Mouse (Mus musculus): ENCODE data around the gene Ctse. TPM values are rescaled to one million over a fixed set of nuclear protein-coding genes. Genes with fewer than 3 reads are reported as not detected.

The Ctse gene
- total and polyA plus RNA-seq, 2 experiments from 2014 or later, result 0.08 to 0.57 TPM

DNA sequence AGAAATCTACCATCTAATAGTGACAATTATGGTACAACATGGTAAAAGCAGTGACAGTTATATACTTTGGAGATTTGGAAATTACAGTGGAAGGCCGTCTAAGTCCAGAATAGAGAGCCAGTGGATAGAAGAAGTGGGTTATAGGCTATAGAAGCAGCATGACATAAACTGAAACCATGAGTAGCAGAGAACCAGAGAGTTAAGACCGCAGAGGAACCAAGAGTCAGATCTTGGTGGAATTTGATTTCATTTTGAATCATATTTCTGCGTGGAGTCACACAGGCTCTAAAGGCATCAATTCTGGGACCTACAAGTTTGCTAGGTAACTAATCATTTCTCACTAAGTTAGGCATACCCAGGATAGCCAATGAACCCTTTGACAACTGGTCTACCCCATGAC lies 60.7 kb downstream of the Ctse start:
- ATAC-seq (no peak), DNase-seq (no peak)
- Histone ChIP-seq H3K36me3 (ENCODE audit: insufficient read depth) (no peaks in the 10 kb centered on the region), H3K9me3 (ENCODE audit: low read length) (no peaks in the 10 kb centered on the region), H3K4me1 (ENCODE audit: insufficient read depth) (no peaks in the 10 kb centered on the region), H3K4me3 (ENCODE audit: low read depth, low read length) (no peak overlapping the region), H3K9ac (no peak overlapping the region), H3K27ac (ENCODE audit: low read depth, low read length) (no peak overlapping the region), H3K4me2 (ENCODE audit: low read depth) (no peak overlapping the region), H3K27me3 (ENCODE audit: insufficient read depth, low read length) (no peaks in the 10 kb centered on the region)
- 91% methylated on average over 3 of the region's 3 CpGs for WGBS
- TF ChIP-seq CTCF (IDR thresholded peaks at IDR 0.05; ENCODE audit: low read depth), result no peak

DNA sequence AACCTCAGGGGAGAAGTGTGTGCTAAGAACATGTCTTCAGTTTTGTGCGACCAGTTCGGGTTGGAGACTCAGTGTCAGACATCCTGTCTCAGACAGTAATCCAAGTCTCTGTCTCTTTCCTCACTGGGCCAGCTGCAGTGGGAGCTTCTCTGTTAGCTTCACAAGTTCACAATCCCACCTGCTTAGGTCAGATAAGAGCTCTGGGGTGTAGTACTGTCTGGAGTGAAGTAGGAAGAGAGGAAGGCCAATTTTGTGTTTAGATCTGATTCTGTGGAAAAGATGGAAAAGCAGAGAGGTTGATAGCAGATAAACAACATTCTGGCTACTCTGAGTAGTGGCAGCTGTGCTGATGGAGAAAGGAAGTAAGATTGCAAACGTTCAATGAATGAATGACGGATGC lies 61.5 kb downstream of the Ctse start:
- Histone ChIP-seq H3K27ac (ENCODE audit: low read depth, low read length) (no peak overlapping the region), H3K9me3 (ENCODE audit: low read length) (no peaks in the 10 kb centered on the region), H3K4me2 (ENCODE audit: low read depth) (no peak overlapping the region), H3K36me3 (ENCODE audit: insufficient read depth) (no peaks in the 10 kb centered on the region), H3K27me3 (ENCODE audit: insufficient read depth, low read length) (no peaks in the 10 kb centered on the region), H3K4me1 (ENCODE audit: insufficient read depth) (no peaks in the 10 kb centered on the region), H3K9ac (no peak overlapping the region), H3K4me3 (ENCODE audit: low read depth, low read length) (no peak overlapping the region)
- 85% methylated on average over 4 of the region's 4 CpGs for WGBS
- DNase-seq (no peak), ATAC-seq (no peak)
- TF ChIP-seq CTCF (IDR thresholded peaks at IDR 0.05; ENCODE audit: low read depth), result no peak

DNA sequence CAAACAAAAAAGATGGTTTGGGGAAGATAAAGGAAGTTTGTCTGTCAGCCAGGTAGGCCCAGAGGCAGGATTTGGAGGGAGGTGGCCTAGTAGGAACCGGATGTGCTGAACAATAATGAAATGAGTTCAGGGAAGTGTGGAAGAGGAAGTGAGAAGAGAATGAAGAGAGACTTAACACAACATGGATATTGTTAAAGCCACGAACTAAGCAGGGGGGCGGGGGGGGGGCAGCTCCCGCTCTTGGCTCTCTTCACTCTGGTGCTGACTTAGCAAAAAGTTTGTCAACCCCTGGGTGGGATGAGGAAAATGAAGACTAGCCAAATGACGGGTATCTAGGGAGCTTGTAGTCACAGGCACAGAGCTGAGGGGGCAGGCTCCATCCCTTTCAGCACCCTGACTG lies 62.3 kb downstream of the Ctse start:
- ATAC-seq (no peak), DNase-seq (no peak)
- Histone ChIP-seq H3K9me3 (ENCODE audit: low read length) (no peaks in the 10 kb centered on the region), H3K9ac (no peak overlapping the region), H3K27me3 (ENCODE audit: insufficient read depth, low read length) (no peaks in the 10 kb centered on the region), H3K27ac (ENCODE audit: low read depth, low read length) (no peak overlapping the region), H3K4me1 (ENCODE audit: insufficient read depth) (no peaks in the 10 kb centered on the region), H3K4me2 (ENCODE audit: low read depth) (no peak overlapping the region), H3K36me3 (ENCODE audit: insufficient read depth) (no peaks in the 10 kb centered on the region), H3K4me3 (ENCODE audit: low read depth, low read length) (no peak overlapping the region)
- WGBS, result 79% methylated on average over 5 of the region's 5 CpGs
- no peak for TF ChIP-seq CTCF (IDR thresholded peaks at IDR 0.05; ENCODE audit: low read depth)

DNA sequence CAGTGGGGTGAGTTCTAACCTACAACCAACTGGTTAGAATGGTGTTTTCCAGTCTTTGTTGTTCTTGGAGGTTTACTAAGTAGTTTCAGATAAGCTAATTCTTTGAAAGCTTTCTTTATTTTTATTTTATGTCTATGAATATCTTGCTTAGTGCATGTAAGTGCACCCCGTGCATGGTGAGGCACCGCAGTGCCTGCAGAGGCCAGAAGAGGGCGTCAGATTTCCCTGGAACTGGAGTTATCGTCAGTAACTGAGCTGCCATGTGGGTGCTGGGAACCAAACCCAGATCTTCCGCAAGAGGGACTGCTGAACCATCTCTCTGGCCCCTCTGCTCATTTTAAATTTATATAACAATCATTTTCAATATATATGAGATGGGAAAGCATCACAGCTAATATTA lies 63.3 kb downstream of the Ctse start:
- WGBS, result 84% methylated on average over 5 of the region's 5 CpGs
- ATAC-seq (no peak), DNase-seq (no peak)
- Histone ChIP-seq H3K27me3 (ENCODE audit: insufficient read depth, low read length) (no peaks in the 10 kb centered on the region), H3K9me3 (ENCODE audit: low read length) (no peaks in the 10 kb centered on the region), H3K4me2 (ENCODE audit: low read depth) (no peak overlapping the region), H3K36me3 (ENCODE audit: insufficient read depth) (no peaks in the 10 kb centered on the region), H3K4me3 (ENCODE audit: low read depth, low read length) (no peak overlapping the region), H3K4me1 (ENCODE audit: insufficient read depth) (no peaks in the 10 kb centered on the region), H3K9ac (no peak overlapping the region), H3K27ac (ENCODE audit: low read depth, low read length) (no peak overlapping the region)
- TF ChIP-seq CTCF (IDR thresholded peaks at IDR 0.05; ENCODE audit: low read depth), result peak; percentile 5; the same call in 1 of the 2 replicates

DNA sequence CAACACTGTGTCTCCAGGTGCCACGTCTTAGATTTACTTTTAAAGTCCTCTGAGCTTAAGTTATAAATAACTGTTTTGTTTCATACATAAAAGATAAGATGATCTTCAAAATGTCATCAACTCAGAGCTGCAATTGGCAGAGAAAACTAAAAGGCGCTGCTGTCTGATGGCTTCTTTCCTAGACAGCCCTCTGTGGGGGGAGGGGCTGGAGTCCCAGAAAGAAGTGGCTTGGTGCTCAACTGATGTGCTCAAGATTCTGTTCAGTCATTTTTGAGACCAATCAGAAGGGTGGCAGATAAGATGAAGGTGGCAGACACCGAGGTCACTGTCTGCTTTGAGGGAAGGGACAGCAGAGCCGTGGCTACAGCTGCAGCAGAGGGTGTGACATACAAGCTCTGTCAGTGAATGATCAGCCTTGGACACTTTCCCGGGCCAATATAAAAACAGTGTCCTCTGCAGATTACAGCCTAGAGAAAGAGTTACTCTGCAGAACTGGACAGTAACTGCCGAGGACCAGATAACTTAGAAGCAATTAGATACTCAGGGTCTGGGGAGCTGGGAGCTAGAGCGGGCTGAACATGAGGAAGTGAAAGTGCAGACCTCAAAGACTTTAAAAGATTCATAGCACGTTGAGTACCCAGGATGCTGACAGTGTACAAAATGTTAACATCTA lies 64.1 kb downstream of the Ctse start:
- no peak overlapping the region for H3K27ac ChIP-seq (ENCODE audit: low read depth, low read length)
- no peak for TF ChIP-seq CTCF (IDR thresholded peaks at IDR 0.05; ENCODE audit: low read depth)
- H3K9ac ChIP-seq, result no peak overlapping the region
- H3K27me3 ChIP-seq (ENCODE audit: insufficient read depth, low read length), result no peaks in the 10 kb centered on the region
- 71% methylated on average over 8 of the region's 8 CpGs for WGBS
- no peak overlapping the region for H3K4me2 ChIP-seq (ENCODE audit: low read depth)
- H3K9me3 ChIP-seq (ENCODE audit: low read length), result no peaks in the 10 kb centered on the region
- DNase-seq (peak; percentile 60), ATAC-seq (peak; percentile 68)
- no peaks in the 10 kb centered on the region for H3K4me1 ChIP-seq (ENCODE audit: insufficient read depth)
- no peak overlapping the region for H3K4me3 ChIP-seq (ENCODE audit: low read depth, low read length)
- no peaks in the 10 kb centered on the region for H3K36me3 ChIP-seq (ENCODE audit: insufficient read depth)

DNA sequence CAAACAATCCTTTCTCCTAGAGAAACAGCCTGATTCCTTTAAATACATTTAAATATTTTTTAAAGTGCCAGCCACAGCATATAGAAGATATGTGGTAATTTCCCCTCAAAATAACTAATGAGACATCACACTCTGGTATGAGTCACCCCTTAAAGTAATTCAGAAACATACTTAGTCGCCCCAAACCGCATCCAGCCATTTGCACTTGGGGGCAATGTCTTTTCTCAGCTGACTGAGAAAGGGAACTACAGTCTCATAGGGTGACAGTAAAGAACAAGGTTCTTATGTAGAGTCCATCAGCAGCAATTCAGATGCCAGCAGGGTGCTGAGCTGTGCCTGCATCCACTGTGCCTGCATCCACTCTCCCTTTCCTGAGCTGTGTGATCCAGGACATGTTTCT lies 65.4 kb downstream of the Ctse start:
- Histone ChIP-seq H3K4me1 (ENCODE audit: insufficient read depth) (no peaks in the 10 kb centered on the region), H3K4me2 (ENCODE audit: low read depth) (no peak overlapping the region), H3K4me3 (ENCODE audit: low read depth, low read length) (no peak overlapping the region), H3K27me3 (ENCODE audit: insufficient read depth, low read length) (no peaks in the 10 kb centered on the region), H3K9ac (no peak overlapping the region), H3K36me3 (ENCODE audit: insufficient read depth) (no peaks in the 10 kb centered on the region), H3K9me3 (ENCODE audit: low read length) (no peaks in the 10 kb centered on the region), H3K27ac (ENCODE audit: low read depth, low read length) (no peak overlapping the region)
- no peak for ATAC-seq
- TF ChIP-seq CTCF (IDR thresholded peaks at IDR 0.05; ENCODE audit: low read depth), result no peak
- DNase-seq, result no peak
- WGBS, result 85% methylated on average over 2 of the region's 2 CpGs

DNA sequence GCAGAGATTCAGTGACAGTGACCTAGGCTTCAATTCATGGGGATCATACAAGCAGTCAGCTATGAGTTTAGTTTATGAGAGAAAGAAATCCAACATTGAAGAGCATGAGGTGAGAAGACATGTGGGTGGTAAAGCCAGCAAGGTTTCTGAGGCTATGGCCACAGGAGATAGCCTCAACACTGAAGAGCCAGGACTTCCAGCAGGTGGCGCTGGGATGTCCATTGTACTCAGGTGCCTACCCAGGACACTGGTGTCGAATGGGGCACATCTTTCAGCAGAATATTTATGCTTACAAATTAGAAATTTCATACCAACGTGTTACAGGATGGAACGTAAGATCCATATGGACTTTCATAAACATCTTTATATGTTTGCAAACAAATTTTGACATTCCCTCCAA lies 70.2 kb downstream of the Ctse start:
- ATAC-seq (no peak), DNase-seq (no peak)
- Histone ChIP-seq H3K27me3 (ENCODE audit: insufficient read depth, low read length) (no peaks in the 10 kb centered on the region), H3K36me3 (ENCODE audit: insufficient read depth) (no peaks in the 10 kb centered on the region), H3K27ac (ENCODE audit: low read depth, low read length) (no peak overlapping the region), H3K9me3 (ENCODE audit: low read length) (no peaks in the 10 kb centered on the region), H3K4me1 (ENCODE audit: insufficient read depth) (no peaks in the 10 kb centered on the region), H3K4me2 (ENCODE audit: low read depth) (no peak overlapping the region), H3K9ac (no peak overlapping the region), H3K4me3 (ENCODE audit: low read depth, low read length) (no peak overlapping the region)
- TF ChIP-seq CTCF (IDR thresholded peaks at IDR 0.05; ENCODE audit: low read depth), result peak; percentile 61
- 18% methylated on average over 4 of the region's 4 CpGs for WGBS
